Mouse (Mus musculus) heart, adult 2 months (tissue): Measurements from ENCODE around the gene Pfkfb4. TPM values are rescaled to one million over a fixed set of nuclear protein-coding genes. Genes with fewer than 3 reads are reported as not detected.

ENCODE experiments used
- DNase-seq, 2 experiments: peaks; one replicate each; pipeline ENCODE4 v3.0.0; 2021
- H3K27ac ChIP-seq: fragments of 200-600 bp; 2 replicates; pipeline ENCODE4 v1.8.1; 2022
- H3K27me3 ChIP-seq: fragments of 200-500 bp; 2 replicates; pipeline ENCODE4 v1.6.1; 2012; ENCODE audit warnings: mild to moderate bottlenecking, low read length, inconsistent platforms, mixed read lengths; ENCODE audit not compliant: control insufficient read depth, insufficient read depth
- H3K36me3 ChIP-seq: fragments of 200-500 bp; 2 replicates; pipeline ENCODE4 v1.6.1; 2012; ENCODE audit warnings: low read length, inconsistent platforms; ENCODE audit not compliant: control insufficient read depth, insufficient read depth
- H3K4me1 ChIP-seq: fragments of 200-500 bp; 2 replicates; pipeline ENCODE4 v1.6.1; 2011; ENCODE audit warnings: low read length; ENCODE audit not compliant: control insufficient read depth, insufficient read depth
- H3K4me3 ChIP-seq: fragments of 200-600 bp; 2 replicates; pipeline ENCODE4 v1.8.1; 2022
- H3K79me2 ChIP-seq: fragments of 200-500 bp; replicated peaks from 2 replicates; pipeline ENCODE4 v1.6.1; 2012; ENCODE audit warnings: mild to moderate bottlenecking, inconsistent platforms, low read length, moderate library complexity, mixed read lengths; ENCODE audit not compliant: control insufficient read depth, insufficient read depth
- H3K9ac ChIP-seq: fragments of 200-500 bp; 2 replicates; pipeline ENCODE4 v1.6.1; 2012; ENCODE audit warnings: low read depth, mild to moderate bottlenecking, control low read depth, inconsistent platforms, low read length, mixed read lengths
- CTCF ChIP-seq: fragments of 200-600 bp; IDR thresholded peaks from 2 replicates; pipeline ENCODE4 v1.8.1; 2022; ENCODE audit warnings: antibody characterized with exemption, mild to moderate bottlenecking, moderate library complexity
- EP300 ChIP-seq: fragments of 200-500 bp; IDR thresholded peaks from 2 replicates; pipeline ENCODE4 v1.6.1; 2011; ENCODE audit warnings: low read depth, low read length, control low read depth; ENCODE audit not compliant: insufficient read depth
- POLR2A ChIP-seq: fragments of 200-500 bp; IDR thresholded peaks from 2 replicates; pipeline ENCODE4 v1.6.1; 2011; ENCODE audit warnings: mild to moderate bottlenecking, low read depth, low read length, control low read depth; ENCODE audit not compliant: insufficient read depth
- WGBS: fragments of 180-500 bp; shearing (Covaris S2); methylation state at CpG from one replicate; pipeline ENCODE4 v1.1.7; 2018; 5-methylcytosine and 5-hydroxymethylcytosine counted together
- intact Hi-C: fragments of 180-260 bp; cut with DNase I; formaldehyde crosslinking; loops from one replicate; pipeline ENCODE4 v1.15.1; 2025
- polyA plus RNA-seq: library from polyadenylated mRNA; depleted of rRNA; stranded (reverse); fragments of >200 nt; gene quantifications from 2 replicates; pipeline ENCODE4 v1.2.3, GENCODE M21; 2012
- total RNA-seq, 2 experiments: library from RNA; stranded (reverse); gene quantifications; 2 replicates each; pipeline ENCODE4 v1.2.3; 2021

Pfkfb4 gene
- total and polyA plus RNA-seq, 3 experiments: 1.3 to 7.3 (median 1.9) TPM

GRCm38 (mm10) chr9:108953081-108953636, 38.4 kb upstream of the Pfkfb4 start, which contains the start of gene Col7a1:
TSS of gene Col7a1 (plus strand) at chr9:108953586.
- Histone ChIP-seq H3K36me3 (no peaks in the 10 kb centered on the region), H3K9ac (no peak within 1 kb of the TSS), H3K27ac (no peak within 1 kb of the TSS), H3K4me1 (no peaks in the 10 kb centered on the region), H3K4me3 (no peak within 1 kb of the TSS), H3K79me2 (no peaks in the 10 kb centered on the region), H3K27me3 (no peaks in the 10 kb centered on the region)
- intact Hi-C loops: no loop called here
- TF ChIP-seq POLR2A (no peak), EP300 (no peak), CTCF (no peak)
- no peak for DNase-seq
- WGBS: 12% methylated on average over 15 of the region's 15 CpGs

- TF ChIP-seq POLR2A: no peak
- TF ChIP-seq CTCF: no peak
- TF ChIP-seq EP300: no peak
- Histone ChIP-seq H3K79me2 (no peaks in the 10 kb centered on the region), H3K36me3 (no peaks in the 10 kb centered on the region), H3K4me1 (no peaks in the 10 kb centered on the region), H3K27ac (no peak overlapping the region), H3K4me3 (no peak overlapping the region), H3K9ac (no peak overlapping the region), H3K27me3 (no peaks in the 10 kb centered on the region)
- 87% methylated on average over 11 of the region's 11 CpGs for WGBS
- DNase-seq: no peak
- intact Hi-C loops: no loop called here
Measured at GRCm38 (mm10) chr9:108955241-108955640, 36.3 kb upstream of the Pfkfb4 start.

DNA sequence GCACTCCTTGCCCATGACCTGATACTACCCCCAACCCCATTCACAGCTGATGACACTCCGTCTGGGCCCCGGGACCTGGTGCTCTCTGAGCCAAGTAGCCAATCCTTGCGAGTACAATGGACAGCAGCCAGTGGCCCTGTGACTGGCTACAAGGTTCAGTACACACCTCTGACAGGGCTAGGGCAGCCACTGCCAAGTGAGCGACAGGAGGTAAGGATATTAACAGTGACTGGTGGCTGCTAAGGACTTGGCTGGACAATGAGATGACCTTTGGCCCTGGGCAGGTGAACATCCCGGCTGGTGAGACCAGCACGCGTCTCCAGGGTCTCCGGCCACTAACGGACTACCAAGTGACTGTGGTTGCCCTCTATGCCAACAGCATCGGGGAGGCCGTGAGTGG, 35.7 kb upstream of the Pfkfb4 start:
- no peaks in the 10 kb centered on the region for H3K27me3 ChIP-seq
- 90% methylated on average over 11 of the region's 11 CpGs for WGBS
- H3K4me3 ChIP-seq: no peak overlapping the region
- no peaks in the 10 kb centered on the region for H3K4me1 ChIP-seq
- H3K9ac ChIP-seq: no peak overlapping the region
- intact Hi-C loops: no loop called here
- H3K79me2 ChIP-seq: no peaks in the 10 kb centered on the region
- H3K36me3 ChIP-seq: no peaks in the 10 kb centered on the region
- no peak overlapping the region for H3K27ac ChIP-seq
- no peak for DNase-seq
- TF ChIP-seq EP300 (no peak), POLR2A (no peak), CTCF (no peak)

DNA sequence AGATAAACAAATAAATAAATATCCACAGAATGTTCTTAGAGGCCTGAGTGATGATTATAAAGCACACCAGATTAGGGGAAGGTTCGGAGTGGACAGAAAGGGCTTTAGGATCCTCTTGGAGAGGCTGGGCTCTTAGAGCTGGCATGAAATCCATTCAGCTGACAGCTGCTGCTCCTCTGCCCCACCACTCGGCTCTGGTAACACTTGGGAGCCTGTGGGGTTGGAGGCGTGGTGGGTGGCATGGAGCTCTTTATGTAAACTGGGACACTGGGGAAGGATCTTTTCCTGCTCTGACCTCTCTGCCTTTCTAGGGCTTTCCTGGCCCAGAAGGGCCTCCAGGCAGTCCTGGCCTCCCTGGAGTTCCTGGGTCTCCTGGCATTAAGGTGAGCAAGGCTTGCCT, 28.0 kb upstream of the Pfkfb4 start:
- H3K4me1 ChIP-seq: no peaks in the 10 kb centered on the region
- no peak overlapping the region for H3K4me3 ChIP-seq
- no peaks in the 10 kb centered on the region for H3K27me3 ChIP-seq
- TF ChIP-seq POLR2A (no peak), CTCF (no peak), EP300 (no peak)
- no peaks in the 10 kb centered on the region for H3K36me3 ChIP-seq
- H3K9ac ChIP-seq: no peak overlapping the region
- WGBS: 68% methylated on average over 3 of the region's 3 CpGs
- no peak overlapping the region for H3K27ac ChIP-seq
- intact Hi-C loops: no loop called here
- no peaks in the 10 kb centered on the region for H3K79me2 ChIP-seq
- no peak for DNase-seq

DNA sequence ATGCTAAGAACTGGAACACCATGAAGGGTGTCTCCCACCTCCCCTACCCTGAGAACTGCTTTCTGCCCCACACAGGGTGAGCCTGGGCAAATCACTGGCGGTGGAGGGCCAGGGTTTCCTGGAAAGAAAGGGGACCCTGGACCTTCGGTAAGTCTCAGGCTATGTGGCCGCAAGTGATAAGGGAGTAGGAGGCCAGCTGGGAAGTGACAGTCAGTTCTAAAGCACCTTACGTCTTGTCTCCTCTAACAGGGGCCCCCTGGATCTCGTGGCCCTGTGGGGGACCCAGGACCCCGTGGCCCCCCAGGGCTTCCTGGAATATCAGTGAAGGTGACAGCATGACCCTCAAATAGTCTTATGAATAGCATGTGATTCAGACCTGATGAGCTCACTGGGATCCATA, 27.2 kb upstream of the Pfkfb4 start:
- Histone ChIP-seq H3K79me2 (no peaks in the 10 kb centered on the region), H3K36me3 (no peaks in the 10 kb centered on the region), H3K27me3 (no peaks in the 10 kb centered on the region), H3K9ac (no peak overlapping the region), H3K4me3 (no peak overlapping the region), H3K4me1 (no peaks in the 10 kb centered on the region), H3K27ac (no peak overlapping the region)
- TF ChIP-seq EP300 (no peak), CTCF (no peak), POLR2A (no peak)
- whole genome bisulfite sequencing: 73% methylated on average over 6 of the region's 6 CpGs
- intact Hi-C loops: no loop called here
- DNase-seq: no peak

GRCm38 (mm10) chr9:108970623-108971022, 21.0 kb upstream of the Pfkfb4 start:
- Histone ChIP-seq H3K9ac (no peak overlapping the region), H3K27me3 (no peaks in the 10 kb centered on the region), H3K36me3 (no peaks in the 10 kb centered on the region), H3K27ac (no peak overlapping the region), H3K4me1 (peaks cover 1% of the 10 kb centered on the region; the same call in 1 of the 2 replicates), H3K79me2 (no peaks in the 10 kb centered on the region), H3K4me3 (no peak overlapping the region)
- peak in 1 of 2 experiments; percentile 41 for DNase-seq
- intact Hi-C loops: no loop called here
- 49% methylated on average over 8 of the region's 8 CpGs for WGBS
- no peak for TF ChIP-seq CTCF
- TF ChIP-seq POLR2A: no peak
- TF ChIP-seq EP300: no peak
